Mouse (Mus musculus) heart, adult 11 months (tissue): Measurements from ENCODE around the gene Sestd1.

Experiments
- DNase-seq: peaks from one replicate; pipeline ENCODE4 v3.0.0; 2022

Sestd1 gene

DNA sequence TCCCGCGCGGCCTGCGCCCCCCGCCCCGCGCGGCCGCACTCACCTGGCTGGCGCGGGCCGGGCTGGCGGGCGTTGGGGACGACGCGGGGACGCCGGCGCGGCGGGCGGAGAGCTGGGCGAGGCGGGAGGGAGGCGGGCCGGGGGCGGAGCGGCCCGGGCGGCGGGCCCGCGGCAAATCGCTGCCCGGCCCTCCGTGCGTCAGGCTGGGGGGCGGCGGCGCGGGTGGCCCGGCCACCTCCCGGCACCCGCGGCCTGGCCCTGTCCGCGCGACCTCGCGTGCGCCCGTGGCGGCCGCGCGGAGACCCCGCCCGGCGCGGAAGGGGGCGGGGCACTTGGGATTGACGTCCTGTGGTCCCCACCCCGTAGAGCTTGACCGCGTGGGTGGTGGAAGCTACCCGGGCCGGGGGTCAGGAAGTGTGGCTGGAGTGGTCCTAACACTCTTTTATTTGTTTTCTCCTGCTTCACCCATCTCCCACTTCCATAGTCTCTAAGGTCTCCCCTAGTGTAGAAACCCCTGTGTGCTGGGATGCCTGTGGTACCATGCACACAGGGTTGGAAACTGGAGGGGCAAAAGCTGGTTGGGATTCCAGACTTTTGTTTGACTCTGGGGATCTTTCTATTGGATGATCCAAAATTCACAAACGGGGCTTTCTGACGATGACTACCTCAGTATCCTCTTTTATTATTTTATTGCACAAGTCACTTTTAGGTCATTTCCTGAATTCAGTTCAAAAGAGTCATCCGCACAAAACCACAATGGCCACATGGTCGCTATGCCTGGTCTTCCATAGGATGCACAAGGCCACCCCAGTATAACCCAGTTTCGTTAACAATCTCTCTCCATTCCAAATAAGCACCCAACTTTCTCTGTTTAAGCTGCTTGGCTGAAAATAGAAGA is at the start of gene Sestd1:
Gene Sestd1 (minus strand): TSS at position 81 of the 898 bp plus-strand sequence.
- peak; percentile 99 for DNase-seq

DNA sequence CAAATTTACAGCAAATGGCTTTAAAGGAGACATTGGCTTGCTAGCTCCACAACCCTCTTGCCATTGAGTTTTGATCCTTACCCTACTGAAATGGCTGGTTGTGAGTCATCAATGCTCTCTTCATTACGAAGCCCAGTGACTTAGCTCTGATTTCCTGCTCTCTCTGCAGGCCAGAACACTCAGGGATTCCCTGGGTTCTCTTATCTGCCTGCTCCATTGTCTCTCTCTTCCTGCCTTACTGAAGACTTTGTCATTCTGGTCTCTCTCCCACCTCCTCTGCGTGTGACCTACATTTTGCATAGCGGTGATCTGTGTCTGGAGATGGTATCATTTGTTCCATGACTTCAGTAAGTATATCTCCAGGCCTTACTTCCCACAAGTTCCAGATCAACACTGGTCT is 46.9 kb upstream of the Sestd1 start:
- peak; percentile 81 for DNase-seq

DNA sequence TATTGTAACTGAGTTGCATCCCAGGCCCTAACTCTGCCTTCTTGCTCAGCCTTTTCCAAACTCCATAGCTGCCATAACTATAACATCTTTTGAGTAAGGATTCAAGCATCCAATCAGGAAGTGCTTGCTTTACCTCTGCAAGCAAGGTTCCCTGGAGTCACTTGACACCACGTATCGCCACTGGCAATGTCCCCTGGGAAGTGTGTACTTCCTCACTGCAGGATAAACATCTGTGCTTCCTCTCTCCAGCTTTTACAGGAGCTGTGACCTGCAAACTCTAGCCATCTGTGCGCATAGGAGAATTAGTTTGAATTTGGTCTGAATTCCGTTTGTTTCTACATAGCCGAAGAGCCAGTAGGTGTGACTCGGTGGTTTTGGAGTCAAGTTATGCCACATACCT is 43.3 kb upstream of the Sestd1 start:
- no peak for DNase-seq

DNA sequence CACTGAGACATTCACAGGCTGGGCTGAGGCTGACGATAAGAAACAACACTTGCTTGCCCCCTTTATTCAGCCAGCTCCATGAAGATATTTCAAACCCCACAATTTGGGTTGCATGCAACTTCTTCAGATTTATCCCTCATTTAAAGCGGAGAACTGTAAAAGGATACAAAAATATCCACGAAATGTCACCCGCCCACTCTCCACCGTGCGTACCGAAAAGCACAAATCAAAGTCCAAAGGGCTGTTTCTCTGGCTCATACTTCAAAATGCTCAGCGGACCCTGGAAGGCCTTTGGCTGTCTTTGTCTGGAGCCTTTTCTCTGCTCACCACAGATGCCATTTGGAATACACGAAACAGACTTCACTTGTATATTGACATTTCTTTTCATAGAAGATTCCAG is 42.8 kb upstream of the Sestd1 start:
- DNase-seq, result no peak

DNA sequence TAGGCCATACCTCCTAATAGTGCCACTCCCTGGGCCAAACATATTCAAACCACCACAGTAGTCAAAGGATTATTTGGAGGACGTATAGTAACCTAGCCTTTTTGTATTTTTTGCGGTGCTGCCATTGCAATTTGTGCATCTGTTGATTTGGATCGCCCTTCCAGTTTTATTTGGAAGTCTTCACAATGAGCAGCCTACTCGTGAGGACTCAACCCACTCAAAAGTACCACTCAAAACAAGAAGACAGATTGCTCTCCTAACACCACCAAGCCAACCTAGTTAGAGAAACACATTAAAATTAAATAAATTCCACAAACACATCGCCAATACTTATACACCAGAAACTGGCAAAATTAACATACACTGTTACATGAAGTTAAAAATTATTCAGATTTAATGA is 38.8 kb upstream of the Sestd1 start:
- no peak for DNase-seq

DNA sequence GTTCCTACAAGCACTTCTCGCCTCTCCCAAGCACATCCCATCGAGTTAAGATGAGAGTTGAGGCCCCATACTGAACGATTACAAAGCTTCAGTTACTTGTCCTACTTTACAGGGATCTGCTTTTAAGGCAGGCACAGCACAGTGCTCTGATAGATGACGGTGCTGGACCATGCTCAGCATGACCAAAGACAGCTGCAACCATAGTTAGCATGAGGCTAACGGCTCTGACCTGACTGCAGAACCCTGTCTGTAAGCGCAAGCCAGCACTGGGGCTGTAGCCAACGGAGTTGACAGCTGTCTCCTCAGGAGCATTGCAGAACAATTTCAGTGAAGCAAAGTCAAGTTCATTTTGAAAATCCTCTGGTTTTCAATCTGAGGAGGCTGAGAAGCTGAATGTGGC is 36.6 kb upstream of the Sestd1 start:
- DNase-seq, result peak; percentile 97

DNA sequence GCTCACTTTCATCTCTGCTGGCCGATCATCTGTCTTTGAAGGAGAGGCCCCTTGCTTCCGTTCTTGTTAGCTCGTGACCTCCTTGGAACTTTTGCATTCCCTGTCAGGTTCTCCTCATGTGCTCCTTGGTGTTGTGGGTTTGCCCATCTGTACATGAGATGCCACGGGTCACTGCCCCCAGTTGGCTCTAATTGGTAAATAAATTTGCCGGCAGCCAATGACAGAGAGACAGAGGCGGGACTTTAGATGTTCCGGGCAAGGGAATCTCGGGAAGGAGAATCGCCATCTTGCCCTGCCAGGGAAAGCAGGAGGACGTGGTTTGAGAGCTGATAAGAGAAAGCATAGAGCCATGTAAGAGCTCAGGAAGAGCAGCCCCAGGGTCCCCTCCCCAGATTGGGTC is 33.5 kb upstream of the Sestd1 start:
- DNase-seq, result peak; percentile 87

DNA sequence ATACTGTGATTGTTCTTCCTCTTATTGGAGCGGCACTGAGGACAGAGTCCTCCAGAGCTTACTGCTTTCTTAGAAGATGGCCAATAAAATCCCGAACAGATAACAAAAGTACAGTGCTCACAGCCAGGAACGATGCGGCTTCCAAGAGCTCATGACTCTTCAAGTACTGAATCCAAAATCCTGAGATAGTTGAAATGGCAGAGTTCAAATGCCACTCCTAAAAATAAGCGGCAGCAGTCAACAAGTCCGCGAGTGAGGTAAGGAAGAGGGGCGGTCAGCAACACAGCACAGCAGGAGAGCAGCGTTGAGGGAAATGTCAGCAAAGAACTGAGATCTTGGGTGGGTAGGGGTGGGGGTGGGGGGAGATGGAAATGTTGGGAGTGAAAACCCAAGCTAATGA is 32.2 kb upstream of the Sestd1 start:
- DNase-seq, result peak; percentile 97

DNA sequence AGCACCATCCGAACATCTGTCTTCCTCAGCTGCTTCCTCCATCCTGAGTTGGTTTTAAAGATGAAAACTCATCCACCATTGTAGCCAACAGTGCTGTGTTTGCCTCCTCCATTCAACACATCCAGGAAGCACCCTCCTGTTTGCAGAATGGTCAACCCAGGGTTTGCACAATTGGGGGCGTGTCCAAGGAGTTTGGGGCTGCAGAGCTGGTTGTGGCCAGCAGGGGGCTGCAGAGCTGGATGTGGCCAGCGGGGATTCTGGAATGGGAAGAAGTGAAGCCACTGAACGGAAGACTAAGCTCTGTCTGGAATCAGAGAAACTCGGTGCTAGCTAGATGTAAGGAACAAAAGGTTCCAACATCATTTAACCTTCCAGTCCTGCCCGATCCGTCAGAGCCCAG is 28.9 kb upstream of the Sestd1 start:
- DNase-seq, result peak; percentile 95

DNA sequence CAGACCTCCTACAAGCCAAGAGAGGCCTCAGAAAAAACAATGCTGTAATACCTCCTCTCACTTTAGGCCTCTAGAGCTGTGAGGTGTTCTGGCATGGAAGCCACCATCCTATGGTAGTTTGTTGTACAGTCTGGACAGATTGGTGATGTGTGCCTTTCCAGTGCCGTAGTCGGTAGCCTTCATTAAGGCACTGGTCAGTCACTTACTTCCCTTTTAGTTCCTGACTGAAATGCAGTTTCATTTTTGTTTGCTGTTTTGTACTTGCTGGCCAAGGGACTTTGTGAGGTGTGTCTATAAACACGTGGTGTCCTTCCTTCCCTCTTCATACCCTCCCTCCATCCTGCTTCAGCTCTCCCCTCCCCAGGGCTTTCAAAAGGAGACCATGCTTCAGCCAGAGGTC is 24.1 kb upstream of the Sestd1 start:
- no peak for DNase-seq

DNA sequence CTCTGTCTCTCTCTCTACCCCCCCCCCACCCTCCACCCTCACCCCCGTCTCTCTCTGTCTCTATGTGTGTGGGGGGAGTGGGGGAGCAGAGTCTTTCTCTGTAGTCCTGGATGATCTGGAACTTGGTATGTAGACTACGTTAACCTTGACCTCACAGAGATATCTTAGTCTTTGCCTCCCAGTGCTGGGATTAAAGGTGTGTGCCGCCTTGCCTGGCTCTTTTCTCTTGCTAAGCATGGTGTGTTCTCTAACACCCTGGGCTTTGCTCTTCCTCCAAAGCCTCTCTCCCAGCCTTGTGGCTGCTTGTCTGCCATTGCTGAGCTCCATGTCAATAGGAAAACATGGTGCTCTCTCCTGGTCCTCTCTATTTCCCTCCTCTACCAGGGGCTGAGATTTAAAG is 23.3 kb upstream of the Sestd1 start:
- no peak for DNase-seq

DNA sequence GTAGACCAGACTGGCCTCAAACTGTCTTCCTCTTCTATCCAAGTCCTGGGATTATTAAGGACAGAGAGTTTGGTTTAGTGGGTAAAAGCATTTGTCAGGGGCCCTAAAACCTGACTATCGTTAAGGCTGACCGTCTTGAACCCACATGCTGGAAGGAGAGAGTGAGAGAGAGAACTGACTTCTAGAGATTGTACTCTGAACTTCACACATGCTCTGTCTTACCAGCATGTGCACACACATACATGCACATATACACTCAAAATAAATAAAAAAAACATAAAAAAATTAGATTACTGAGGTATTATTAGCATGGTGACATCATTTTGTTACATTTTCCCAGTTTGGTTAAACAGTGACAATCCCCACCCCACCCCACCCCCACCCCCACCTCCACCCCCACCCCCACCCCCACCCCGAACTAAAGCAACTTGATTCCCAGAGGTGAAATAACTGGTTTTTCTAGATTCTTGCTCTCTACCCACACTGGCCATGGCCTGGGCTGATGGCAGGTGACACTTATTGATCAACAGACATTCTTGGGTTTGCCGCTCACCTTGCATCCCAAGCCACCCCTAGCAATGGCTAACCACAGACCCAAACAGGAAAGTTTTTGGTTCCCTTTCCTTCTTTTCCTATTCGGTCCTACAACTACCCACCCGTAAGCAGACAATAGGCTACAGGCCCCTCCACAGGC is 22.4 kb upstream of the Sestd1 start:
- DNase-seq, result no peak

DNA sequence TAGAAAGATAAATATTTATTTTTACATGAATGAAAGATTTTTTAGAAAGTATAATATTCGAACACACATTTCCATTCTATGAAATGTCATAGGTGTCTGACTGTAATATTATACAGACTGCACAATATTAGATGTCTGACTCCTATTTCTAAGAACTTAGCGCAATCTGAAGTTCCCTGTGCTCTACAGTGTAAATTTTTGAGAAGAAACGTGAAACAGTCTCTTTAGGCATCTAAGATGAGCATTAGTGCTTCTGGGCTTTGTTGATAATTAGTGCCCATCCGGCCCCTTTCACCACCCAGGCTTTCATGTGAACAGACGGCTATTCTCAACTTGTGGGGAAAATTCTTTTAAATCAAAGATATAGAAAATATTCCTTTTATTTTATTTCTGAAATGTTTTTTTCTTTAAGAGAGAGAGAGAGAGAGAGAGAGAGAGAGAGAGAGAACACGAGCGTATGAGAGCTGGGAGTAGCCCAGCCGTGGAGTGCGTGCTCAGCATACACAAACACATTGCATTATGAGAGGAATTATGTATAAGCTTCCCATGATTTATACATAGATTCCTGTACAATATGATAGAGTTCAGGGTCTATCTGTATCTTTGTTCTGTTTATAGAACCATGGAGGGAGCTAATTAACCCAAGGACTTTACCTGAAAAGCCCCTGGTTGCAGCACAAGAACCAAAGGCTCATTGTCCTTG is 21.4 kb upstream of the Sestd1 start:
- DNase-seq, result no peak

DNA sequence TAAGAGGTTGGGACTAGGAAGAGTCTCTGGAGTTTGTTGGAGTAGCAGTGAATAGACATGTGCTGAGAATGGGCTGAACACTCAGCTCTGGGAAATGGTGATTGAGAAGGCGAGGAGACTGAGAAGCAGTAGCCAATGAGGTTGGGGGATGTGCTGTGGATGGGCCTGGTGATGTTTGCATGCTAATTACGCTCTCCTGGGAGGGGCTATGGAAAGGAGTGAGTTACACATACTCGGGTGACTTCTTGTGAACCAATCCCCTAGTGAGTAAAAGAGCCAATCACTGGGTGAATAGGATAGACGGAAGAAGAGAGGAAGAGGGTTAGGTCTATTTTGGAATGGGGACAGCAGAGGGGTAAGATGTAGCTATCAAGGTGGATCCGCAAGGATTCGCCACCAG is 9.3 kb upstream of the Sestd1 start:
- no peak for DNase-seq

DNA sequence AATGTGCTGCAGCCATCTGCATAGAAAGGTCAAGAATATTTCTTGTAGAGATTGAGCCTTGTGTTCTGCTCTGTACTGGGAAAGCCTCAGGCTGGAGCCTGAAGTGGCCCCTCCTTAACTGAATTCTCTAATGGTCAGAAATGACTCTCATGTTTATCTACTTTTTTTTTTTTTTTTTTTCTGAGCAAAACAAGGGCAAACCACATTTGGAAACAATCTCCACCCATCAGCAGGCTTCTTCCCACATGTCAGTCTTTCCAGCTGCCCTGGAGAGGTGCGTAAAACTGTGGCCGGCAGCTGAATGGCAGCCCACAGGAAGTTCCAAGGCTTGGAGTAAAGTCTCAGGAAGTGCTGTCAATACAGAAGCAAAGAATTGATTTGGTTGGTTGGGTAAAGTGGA is 6.4 kb upstream of the Sestd1 start:
- DNase-seq, result peak; percentile 94

DNA sequence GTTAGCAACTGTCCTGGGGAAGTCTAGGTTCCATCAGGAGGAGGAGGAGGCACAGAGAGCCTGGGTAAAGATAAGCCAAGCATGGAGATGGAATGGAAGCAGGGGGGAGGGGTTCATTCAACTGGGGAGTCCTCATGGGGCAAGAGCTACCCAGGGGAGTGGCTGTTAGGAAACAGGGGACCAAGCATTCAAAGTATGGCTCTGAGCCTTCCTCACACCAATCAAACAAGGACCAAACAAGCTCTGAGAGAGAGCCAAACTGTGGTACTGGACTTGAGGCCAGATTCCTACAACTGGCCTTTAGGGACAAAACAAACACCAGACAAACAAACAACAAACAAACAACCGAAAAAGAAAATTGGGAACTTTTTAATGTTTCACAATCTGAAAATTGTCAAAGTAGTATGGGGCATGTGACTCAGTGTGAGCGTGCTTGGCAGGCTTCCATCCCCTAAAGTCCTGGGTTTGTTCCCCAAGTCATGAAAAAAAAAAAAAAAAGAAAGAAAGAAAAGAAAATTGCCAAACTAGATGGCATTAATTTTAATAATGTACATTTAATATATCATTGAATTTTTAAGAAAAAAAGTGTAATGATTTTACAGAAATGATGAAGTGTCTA is 4.0 kb upstream of the Sestd1 start:
- peak; percentile 92 for DNase-seq

DNA sequence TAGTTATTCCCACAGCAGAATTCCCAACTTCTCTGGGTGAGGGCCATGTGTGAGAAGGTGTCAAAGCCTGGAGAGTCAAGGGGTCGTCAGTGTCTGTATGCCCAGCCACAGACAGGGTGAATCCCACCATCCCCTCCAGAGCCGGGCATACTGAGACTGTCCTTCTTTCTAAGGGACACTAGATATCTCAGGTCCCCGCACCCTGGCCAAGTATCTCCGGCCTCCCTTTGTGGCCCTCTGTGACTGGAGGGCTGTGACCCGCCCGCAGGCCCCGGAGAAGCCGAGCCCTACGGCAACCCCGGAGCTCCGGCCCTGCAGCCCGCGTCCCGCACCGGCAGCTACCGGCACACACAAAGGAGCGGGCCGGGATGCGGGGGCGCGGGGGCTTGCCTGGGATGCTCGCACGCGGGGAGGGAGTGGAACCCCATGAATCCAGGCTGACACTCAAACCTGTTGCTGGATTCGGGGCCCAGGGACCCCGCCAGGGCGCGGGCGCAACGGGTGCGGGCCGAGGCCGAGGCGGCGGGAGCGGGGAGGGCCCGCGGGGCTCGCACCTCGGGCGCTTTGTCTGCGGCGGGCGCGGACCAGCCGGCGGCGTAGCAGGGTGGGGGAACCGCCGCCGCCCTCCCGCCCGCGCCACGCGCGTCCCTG is 406 bp downstream of the Sestd1 start:
- DNase-seq, result peak; percentile 96

DNA sequence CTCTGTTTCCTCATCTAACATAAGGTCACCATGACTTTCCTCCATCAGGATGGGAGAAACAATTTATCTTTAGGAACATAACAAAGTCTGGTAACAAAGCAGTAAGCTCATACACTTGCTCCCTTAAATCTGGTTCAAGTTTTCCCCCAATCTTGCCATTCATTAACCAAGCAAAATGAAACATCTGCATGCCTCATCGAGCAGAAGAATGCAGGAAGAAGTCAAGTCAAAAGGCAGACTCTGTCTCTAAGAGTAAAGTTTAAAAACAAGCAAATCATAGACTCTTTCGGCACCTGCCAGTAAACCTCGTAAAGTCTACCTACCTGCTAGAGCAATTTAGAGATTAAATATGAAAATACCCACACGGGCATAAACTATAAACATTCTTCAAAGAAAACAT is 3.1 kb downstream of the Sestd1 start:
- no peak for DNase-seq

DNA sequence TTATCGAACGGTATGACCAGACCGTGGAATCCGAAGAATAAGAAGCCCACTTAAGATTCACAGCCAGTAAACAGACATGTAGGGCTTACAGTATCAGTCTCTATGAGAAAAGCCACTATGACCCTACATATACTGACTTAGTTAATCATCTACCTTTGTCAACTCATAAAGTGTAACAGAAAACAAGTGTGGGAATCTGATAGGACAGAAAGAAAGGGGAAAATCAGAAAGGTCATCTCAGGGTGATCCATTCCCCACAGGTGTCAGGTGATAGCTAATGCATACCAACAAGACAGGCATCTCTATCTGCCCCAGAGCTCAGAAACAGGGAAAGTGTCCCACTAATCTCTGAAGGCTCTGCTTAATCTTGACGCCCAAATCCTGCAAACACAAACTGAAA is 4.5 kb downstream of the Sestd1 start:
- DNase-seq, result no peak

DNA sequence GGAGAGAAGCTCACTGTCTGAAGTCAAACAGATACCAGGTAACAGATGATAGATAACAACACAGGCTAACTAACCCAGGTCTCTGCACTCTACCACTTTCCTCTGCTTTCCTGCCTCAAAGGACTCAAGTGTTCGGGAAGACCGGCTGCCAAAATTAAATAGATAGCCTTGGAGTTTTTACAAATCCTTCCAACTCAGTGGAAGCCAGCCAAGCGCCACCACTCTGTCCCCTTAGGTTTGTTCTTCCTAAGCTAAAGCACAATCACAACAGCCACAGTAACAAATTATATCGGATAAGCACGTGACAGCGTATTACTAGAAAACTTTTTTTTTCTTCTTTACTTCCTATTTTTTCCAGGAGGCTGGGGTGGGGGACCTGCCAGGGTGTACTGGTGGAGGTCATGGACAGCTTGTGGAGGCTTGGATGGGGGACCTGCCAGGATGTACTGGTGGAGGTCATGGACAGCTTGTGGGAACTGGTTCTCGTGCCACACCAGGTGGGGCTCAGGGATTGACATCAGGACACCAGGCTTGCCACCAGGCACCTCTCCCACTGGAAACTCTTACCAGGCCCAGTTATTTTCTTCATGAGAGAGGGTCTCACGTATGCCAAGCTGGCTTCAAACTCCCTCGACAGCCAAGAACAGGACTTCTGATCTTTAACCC is 5.3 kb downstream of the Sestd1 start:
- DNase-seq, result peak; percentile 93

DNA sequence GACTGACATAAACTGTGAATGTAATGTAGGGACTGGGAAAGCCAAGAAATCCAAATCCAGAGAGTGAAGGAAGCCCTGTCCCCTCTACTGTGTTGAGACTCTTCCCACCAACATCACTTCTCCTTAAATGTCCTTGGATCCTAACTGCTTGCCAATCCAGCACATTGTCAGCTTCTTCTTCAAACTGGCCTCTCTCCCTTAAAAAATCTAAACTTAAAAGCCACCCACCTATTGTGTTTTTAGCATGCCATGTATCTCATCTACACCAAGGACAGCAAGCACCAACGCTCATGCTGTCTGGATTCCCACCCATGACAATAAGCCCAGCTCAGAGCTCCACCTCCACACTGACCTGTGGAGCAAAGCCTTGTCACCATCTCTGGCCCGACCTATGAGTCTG is 7.4 kb downstream of the Sestd1 start:
- DNase-seq, result no peak

DNA sequence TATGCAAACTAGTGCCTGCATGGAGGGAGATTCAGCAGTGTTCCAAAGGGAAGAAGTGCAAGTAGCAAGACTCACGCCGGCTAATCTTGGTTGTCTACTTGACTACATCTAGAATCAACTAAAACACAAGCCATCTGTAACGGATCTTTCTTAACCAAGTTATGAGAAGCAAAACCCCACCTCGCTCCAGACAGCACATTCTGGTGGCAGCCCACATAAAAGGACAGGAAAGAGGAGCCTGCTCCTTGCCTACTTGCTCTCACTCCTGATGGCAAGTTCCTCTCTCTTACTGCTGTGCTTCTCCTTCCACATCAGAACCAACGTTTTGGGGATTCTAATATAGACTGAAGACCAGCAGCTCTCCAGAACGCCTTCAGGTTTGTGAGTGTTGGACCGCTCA is 9.6 kb downstream of the Sestd1 start:
- DNase-seq, result no peak
